Mouse (Mus musculus): ENCODE measurements around the gene Wdr25.

- TF ChIP-seq POLR2A (IDR thresholded peaks at IDR 0.05; ENCODE audit: insufficient read depth, low read depth, low read length): no peak
- TF ChIP-seq CTCF (IDR thresholded peaks at IDR 0.05; ENCODE audit: insufficient read depth, low read depth, low read length): no peak
Measured at GRCm38 (mm10) chr12:108937506-108937905, 44.1 kb downstream of the Wdr25 start.

All from olfactory bulb, adult 2 months (tissue).